Mouse (Mus musculus) midbrain, embryonic 14.5 days (tissue): Measurements from ENCODE around the gene Rpf2. TPM values are rescaled to one million over a fixed set of nuclear protein-coding genes. Genes with fewer than 3 reads are reported as not detected.

Experiments used
- ATAC-seq: fragments of 200-750 bp; cut with Nextera tagmentation; 2 replicates; pipeline ENCODE4 v1.8.0; 2017; ENCODE audit warnings: moderate number of reproducible peaks, moderate library complexity; ENCODE audit not compliant: low FRiP score, low TSS enrichment
- DNase-seq: peaks from one replicate; pipeline ENCODE4 v3.0.0-alpha.2; 2015
- H3K27ac ChIP-seq: fragments of 300-500 bp; sonication (generic); replicated peaks from 2 replicates; pipeline ENCODE4 v1.5.1; 2014; ENCODE audit warnings: mild to moderate bottlenecking, low read depth, low read length, moderate library complexity
- H3K27me3 ChIP-seq: fragments of 300-500 bp; sonication (generic); 2 replicates; pipeline ENCODE4 v1.6.1; 2014; ENCODE audit warnings: low read length, control low read depth, mixed read lengths; ENCODE audit not compliant: control insufficient read depth, insufficient read depth
- H3K36me3 ChIP-seq: fragments of 300-500 bp; sonication (generic); 2 replicates; pipeline ENCODE4 v1.6.1; 2014; ENCODE audit warnings: low read length, control low read depth; ENCODE audit not compliant: control insufficient read depth, insufficient read depth
- H3K4me1 ChIP-seq: fragments of 300-500 bp; sonication (generic); 2 replicates; pipeline ENCODE4 v1.6.1; 2014; ENCODE audit warnings: mild to moderate bottlenecking, antibody characterized with exemption, low read length, control low read depth; ENCODE audit not compliant: control insufficient read depth, insufficient read depth
- H3K4me2 ChIP-seq: fragments of 300-500 bp; sonication (generic); 2 replicates; pipeline ENCODE4 v1.6.1; 2014; ENCODE audit warnings: mild to moderate bottlenecking, low read length, moderate library complexity
- H3K4me3 ChIP-seq: fragments of 300-500 bp; sonication (generic); replicated peaks from 2 replicates; pipeline ENCODE4 v1.5.1; 2014; ENCODE audit warnings: low read depth, low read length
- H3K9ac ChIP-seq: fragments of 300-500 bp; sonication (generic); replicated peaks from 2 replicates; pipeline ENCODE4 v1.6.1; 2014; ENCODE audit warnings: mild to moderate bottlenecking, low read length, moderate library complexity
- H3K9me3 ChIP-seq: fragments of 300-500 bp; sonication (generic); 2 replicates; pipeline ENCODE4 v1.6.1; 2016; ENCODE audit warnings: low read length, control low read depth, mixed read lengths; ENCODE audit not compliant: control insufficient read depth
- WGBS: fragments of 180-500 bp; shearing (Covaris S2); extraction: QIAGEN DNeasy Blood & Tissue Kit; methylation state at CpG from one replicate; pipeline ENCODE4 v1.1.7; 2014; 5-methylcytosine and 5-hydroxymethylcytosine counted together
- polyA plus RNA-seq: library from polyadenylated mRNA; unstranded; fragments of >200 nt; fragmentation: Nextera tagmentation; extraction: Ambion mirVana; gene quantifications from 2 replicates; pipeline ENCODE4 v1.2.1, GENCODE M21; 2014

Gene Rpf2
- polyA plus RNA-seq: 68.2 and 73.7 TPM in 2 replicates

DNA sequence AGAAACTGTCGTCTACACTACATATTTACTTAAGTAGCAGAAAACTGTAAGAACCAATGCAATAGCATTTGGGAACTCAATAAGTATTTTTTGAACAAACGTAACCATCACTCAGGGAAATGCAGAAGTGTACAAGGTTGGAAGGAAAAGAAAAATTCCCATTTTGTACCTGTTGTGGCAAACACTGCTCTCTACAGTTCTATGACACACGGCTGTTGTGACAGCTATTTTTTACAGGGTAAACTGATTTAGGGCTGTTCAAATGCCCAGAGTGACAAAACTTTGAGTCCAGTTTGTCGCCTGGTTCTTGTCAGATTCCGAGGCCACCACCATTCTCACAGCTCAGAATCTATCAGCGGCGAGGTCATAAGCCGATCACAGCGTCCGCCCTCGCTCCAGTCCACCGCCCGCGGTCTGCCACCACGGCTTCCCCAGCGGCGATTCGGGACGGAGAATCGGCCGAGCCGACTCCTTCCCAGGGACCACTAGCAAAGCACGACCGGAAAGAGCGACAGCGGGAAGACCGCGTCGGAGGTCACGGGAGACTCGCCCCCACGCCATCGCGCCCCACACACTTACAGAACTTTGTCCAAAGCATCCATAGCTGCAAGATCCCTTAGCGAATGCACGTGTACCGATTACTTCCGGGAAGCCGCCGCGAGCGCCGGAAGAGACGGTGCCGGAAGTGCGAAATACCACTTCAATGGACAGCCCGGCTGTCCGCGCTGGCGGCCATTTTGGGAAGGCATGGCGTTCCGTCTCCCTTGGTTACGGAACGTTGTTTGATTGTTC lies at the start of gene Rpf2:
Rpf2 (minus strand) TSS at position 663 of the 792 bp plus-strand sequence.
- WGBS: under 1% methylated on average over 54 of the region's 54 CpGs
- DNase-seq: peak; percentile 96
- no peaks in the 10 kb centered on the region for H3K27me3 ChIP-seq
- H3K9me3 ChIP-seq: no peaks in the 10 kb centered on the region
- peak; percentile 95 for ATAC-seq
- H3K4me1 ChIP-seq: peaks cover 10% of the 10 kb centered on the region; the same call in 1 of the 2 replicates
- H3K9ac ChIP-seq: peak within 1 kb of the TSS; percentile 54
- H3K36me3 ChIP-seq: peaks cover 51% of the 10 kb centered on the region
- peak within 1 kb of the TSS; percentile 77 for H3K4me3 ChIP-seq
- H3K27ac ChIP-seq: peak within 1 kb of the TSS; percentile 86
- H3K4me2 ChIP-seq: peak within 1 kb of the TSS; percentile 78

DNA sequence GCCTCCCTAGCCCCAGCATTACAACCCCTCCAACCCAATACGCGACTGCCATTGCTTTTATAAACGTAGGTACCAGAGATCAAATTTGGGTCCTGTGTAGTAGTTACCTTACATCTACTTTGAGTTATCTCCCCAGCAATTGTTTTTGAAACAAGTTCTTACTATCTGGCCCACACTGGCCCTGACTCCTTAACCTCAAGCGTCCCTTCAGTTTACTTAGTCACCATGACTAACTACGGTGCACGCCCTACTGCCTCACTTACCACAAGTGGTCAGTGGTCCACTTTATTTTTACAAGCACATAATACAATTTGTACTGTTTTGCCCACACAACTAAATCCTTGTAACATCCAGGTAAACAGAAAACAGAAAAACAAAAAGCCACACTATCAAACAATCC lies 45.8 kb upstream of the Rpf2 start:
- WGBS: 95% methylated on average over 6 of the region's 6 CpGs
- H3K4me2 ChIP-seq: no peak overlapping the region
- ATAC-seq: no peak
- peaks cover 27% of the 10 kb centered on the region for H3K36me3 ChIP-seq
- no peaks in the 10 kb centered on the region for H3K27me3 ChIP-seq
- H3K9ac ChIP-seq: no peak overlapping the region
- H3K4me3 ChIP-seq: no peak overlapping the region
- H3K9me3 ChIP-seq: no peaks in the 10 kb centered on the region
- no peak overlapping the region for H3K27ac ChIP-seq
- 0 out of 2 replicates have a peak, but pooled peaks cover 3% of the 10 kb centered on the region for H3K4me1 ChIP-seq
- DNase-seq: no peak

DNA sequence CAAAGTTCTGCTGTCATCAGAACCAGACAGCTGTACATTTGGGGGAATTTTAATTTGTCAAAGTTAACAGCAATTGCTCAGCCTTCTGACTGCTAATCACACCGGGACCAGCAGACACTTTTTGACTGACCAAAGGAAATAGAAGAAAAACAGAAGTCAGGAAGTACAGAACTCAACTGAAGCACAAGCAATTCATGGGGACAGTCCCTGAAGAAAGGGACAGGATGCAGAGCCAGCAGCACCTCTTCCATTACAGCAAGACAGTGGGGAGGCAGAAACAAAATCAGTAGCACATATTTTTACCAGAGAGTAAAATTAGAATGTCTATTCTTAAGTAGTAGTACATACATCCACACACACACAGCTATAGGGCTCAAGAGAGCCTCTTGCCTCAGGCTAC lies 39.9 kb upstream of the Rpf2 start:
- H3K36me3 ChIP-seq: peaks cover 40% of the 10 kb centered on the region
- ATAC-seq: no peak
- H3K27me3 ChIP-seq: no peaks in the 10 kb centered on the region
- no peak overlapping the region for H3K4me3 ChIP-seq
- 94% methylated on average over 1 of the region's 1 CpGs for WGBS
- no peak overlapping the region for H3K9ac ChIP-seq
- DNase-seq: no peak
- H3K4me1 ChIP-seq: no peaks in the 10 kb centered on the region
- H3K27ac ChIP-seq: no peak overlapping the region
- no peaks in the 10 kb centered on the region for H3K9me3 ChIP-seq
- H3K4me2 ChIP-seq: no peak overlapping the region

DNA sequence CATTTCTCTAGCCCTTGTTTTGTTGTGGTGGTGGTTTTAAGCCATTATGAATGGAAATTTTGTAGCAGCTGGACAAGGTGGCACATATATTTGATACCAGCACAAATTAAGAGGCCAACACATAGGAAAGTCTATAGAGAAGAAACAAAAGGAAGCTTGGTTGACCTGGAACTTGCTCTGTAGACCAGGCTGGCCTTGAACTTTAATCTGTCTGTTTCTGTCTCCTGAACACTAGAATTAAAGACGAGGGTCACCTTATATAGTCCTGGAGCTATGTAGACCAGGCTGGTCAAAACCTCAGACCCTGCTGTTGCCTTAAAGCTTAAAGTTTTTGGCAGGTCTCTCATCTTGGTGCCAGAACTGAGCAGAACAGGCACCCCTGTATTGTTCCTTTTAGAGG lies 38.7 kb upstream of the Rpf2 start:
- ATAC-seq (no peak), DNase-seq (no peak)
- Histone ChIP-seq H3K4me3 (no peak overlapping the region), H3K4me2 (no peak overlapping the region), H3K36me3 (peaks cover 31% of the 10 kb centered on the region), H3K9ac (no peak overlapping the region), H3K27ac (no peak overlapping the region), H3K27me3 (no peaks in the 10 kb centered on the region), H3K4me1 (no peaks in the 10 kb centered on the region), H3K9me3 (no peaks in the 10 kb centered on the region)
- WGBS: 69% methylated on average over 1 of the region's 1 CpGs

DNA sequence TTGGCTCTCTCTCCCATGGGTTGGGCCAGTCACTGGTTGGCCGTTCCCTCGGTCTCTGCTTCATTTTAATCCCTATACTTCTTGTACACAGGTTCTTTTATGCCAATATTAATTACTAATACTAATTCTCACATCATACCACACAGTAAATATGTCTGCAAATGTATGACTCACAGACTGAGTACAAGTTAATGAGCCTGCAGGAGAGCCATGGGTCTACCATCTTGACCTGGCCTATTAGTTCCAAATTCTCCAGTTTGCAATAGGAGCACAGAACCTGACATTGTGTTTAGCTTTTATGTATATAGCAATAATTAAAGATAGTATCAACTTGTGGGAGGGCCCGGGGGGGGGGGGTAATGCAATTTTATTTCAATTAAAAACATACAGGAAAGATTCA lies 38.2 kb upstream of the Rpf2 start:
- Histone ChIP-seq H3K27ac (no peak overlapping the region), H3K36me3 (peaks cover 29% of the 10 kb centered on the region), H3K27me3 (no peaks in the 10 kb centered on the region), H3K4me3 (no peak overlapping the region), H3K4me1 (no peaks in the 10 kb centered on the region), H3K9me3 (no peaks in the 10 kb centered on the region), H3K4me2 (no peak overlapping the region), H3K9ac (no peak overlapping the region)
- DNase-seq (no peak), ATAC-seq (no peak)
- 94% methylated on average over 3 of the region's 3 CpGs for WGBS

DNA sequence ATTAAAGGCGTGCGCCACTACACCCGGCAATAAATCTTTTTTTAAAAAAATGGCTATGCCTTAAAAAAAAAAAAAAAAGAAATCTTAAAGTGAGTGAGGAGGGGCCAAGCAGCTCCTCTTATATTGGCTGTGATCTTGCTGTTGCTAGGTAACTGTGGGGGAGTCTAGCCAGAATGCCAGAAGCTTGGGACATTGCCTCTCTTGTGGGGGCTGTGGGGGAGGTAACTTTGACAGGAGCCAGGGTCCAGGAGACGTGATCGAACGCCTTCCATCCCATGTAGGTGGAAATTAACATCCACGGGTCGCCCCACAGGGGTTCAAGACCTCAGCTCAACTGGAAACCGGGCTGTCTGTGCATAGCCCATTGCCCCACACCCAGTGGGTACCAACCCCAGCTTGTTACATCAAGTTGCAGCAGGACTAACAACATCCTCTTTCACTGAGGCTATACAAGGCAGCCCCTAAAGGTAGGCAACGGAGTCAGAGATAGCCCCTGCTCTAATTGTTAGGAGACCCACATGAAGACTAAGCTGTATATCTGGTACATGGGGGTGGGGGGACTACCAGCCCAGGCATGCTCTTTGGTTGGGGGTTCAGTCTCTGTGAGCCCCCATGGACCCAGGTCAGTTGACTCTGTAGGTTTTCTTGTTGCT lies 37.5 kb upstream of the Rpf2 start:
- Histone ChIP-seq H3K9me3 (no peaks in the 10 kb centered on the region), H3K4me2 (no peak overlapping the region), H3K36me3 (peaks cover 24% of the 10 kb centered on the region), H3K4me1 (no peaks in the 10 kb centered on the region), H3K27ac (no peak overlapping the region), H3K4me3 (no peak overlapping the region), H3K9ac (no peak overlapping the region), H3K27me3 (no peaks in the 10 kb centered on the region)
- 71% methylated on average over 10 of the region's 10 CpGs for WGBS
- DNase-seq (no peak), ATAC-seq (no peak)

DNA sequence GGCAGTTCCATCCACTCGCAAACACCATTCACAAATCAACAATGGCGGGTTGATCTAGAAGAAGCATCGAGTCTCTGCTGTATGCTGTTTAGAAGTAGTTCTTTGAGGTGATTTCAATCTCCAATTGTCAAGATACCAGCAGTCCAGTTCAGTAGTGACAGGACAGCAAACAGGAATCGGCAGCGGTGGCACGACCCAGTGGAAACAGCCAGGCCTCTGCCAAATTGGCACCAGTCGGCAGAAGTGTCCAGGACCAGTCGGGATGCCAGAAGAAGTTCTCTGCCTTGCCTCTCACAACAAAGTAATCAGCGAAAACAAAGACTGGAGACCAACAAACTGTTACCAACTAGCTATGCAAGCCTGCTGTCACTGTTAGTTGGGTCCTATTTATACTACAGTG lies 36.8 kb upstream of the Rpf2 start:
- no peaks in the 10 kb centered on the region for H3K9me3 ChIP-seq
- no peak overlapping the region for H3K27ac ChIP-seq
- H3K4me3 ChIP-seq: no peak overlapping the region
- no peak overlapping the region for H3K4me2 ChIP-seq
- H3K4me1 ChIP-seq: no peaks in the 10 kb centered on the region
- ATAC-seq (no peak), DNase-seq (no peak)
- 94% methylated on average over 9 of the region's 9 CpGs for WGBS
- H3K9ac ChIP-seq: no peak overlapping the region
- no peaks in the 10 kb centered on the region for H3K27me3 ChIP-seq
- peaks cover 23% of the 10 kb centered on the region for H3K36me3 ChIP-seq

DNA sequence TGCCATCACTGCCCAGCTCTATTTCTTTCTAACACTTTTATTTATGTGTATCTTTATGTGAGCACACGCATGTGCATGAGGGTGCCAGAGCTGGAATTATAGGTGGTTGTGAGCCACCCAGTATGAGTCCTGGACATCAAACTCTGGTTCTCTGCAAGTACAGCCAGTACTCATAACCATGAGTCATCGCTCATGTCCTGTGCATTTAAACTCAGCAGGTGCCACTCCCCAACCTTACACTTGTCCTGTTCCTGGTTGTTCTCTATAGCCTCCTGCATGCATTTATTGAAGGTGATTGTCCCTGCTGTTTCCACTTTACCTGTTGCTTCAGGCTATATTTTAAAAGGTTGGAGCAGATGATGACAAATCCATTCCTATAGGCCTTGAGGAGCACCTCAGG lies 34.7 kb upstream of the Rpf2 start:
- DNase-seq (no peak), ATAC-seq (no peak)
- Histone ChIP-seq H3K9ac (no peak overlapping the region), H3K36me3 (peaks cover 16% of the 10 kb centered on the region), H3K4me3 (no peak overlapping the region), H3K27me3 (no peaks in the 10 kb centered on the region), H3K4me1 (no peaks in the 10 kb centered on the region), H3K4me2 (no peak overlapping the region), H3K9me3 (no peaks in the 10 kb centered on the region), H3K27ac (no peak overlapping the region)
- WGBS: 94% methylated on average over 2 of the region's 2 CpGs

DNA sequence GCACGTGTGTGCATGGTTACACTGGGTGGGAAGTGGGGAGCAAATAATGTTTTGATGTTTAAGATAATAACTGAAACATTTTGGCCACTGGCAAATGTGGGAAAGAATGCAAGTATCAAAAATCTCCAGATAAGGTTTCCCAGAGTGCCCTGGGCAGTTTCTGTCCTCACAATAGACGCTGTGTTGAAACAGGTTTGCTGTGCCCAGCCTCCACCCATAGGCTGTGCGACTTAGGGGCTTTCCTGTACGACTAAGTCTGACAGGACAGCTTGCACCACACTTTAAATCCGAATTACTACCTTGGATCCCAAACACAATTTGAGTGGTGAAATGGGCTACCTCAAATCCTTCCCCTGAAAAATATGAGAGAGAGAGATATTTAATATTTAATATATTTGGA lies 31.5 kb upstream of the Rpf2 start:
- Histone ChIP-seq H3K9me3 (no peaks in the 10 kb centered on the region), H3K27me3 (no peaks in the 10 kb centered on the region), H3K4me1 (no peaks in the 10 kb centered on the region), H3K36me3 (no peaks in the 10 kb centered on the region), H3K27ac (no peak overlapping the region), H3K4me3 (no peak overlapping the region), H3K9ac (no peak overlapping the region), H3K4me2 (no peak overlapping the region)
- ATAC-seq: no peak
- WGBS: 78% methylated on average over 5 of the region's 5 CpGs
- no peak for DNase-seq
